Mouse (Mus musculus) hindbrain, embryonic 16.5 days (tissue): ENCODE data around the gene Trir. TPM values are rescaled to one million over a fixed set of nuclear protein-coding genes. Genes with fewer than 3 reads are reported as not detected.

Experiments
- ATAC-seq: fragments of 200-750 bp; cut with Nextera tagmentation; 2 replicates; pipeline ENCODE4 v1.8.0; 2017; ENCODE audit warnings: moderate TSS enrichment, moderate library complexity
- H3K27ac ChIP-seq: fragments of 300-500 bp; sonication (generic); 2 replicates; pipeline ENCODE4 v1.5.1; 2014; ENCODE audit warnings: low read depth, mild to moderate bottlenecking, control low read depth, low read length, moderate library complexity
- H3K27me3 ChIP-seq: fragments of 300-500 bp; sonication (generic); replicated peaks from 2 replicates; pipeline ENCODE4 v1.6.1; 2014; ENCODE audit warnings: low read length; ENCODE audit not compliant: control insufficient read depth, insufficient read depth
- H3K36me3 ChIP-seq: fragments of 300-500 bp; sonication (generic); 2 replicates; pipeline ENCODE4 v1.6.1; 2014; ENCODE audit warnings: mild to moderate bottlenecking, low read length, moderate library complexity, mixed read lengths; ENCODE audit not compliant: control insufficient read depth, insufficient read depth
- H3K4me1 ChIP-seq: fragments of 300-500 bp; sonication (generic); 2 replicates; pipeline ENCODE4 v1.6.1; 2014; ENCODE audit warnings: low read depth, low read length; ENCODE audit not compliant: control insufficient read depth, insufficient read depth
- H3K4me2 ChIP-seq: fragments of 300-500 bp; sonication (generic); 2 replicates; pipeline ENCODE4 v1.6.1; 2014; ENCODE audit warnings: mild to moderate bottlenecking, low read length, control low read depth, moderate library complexity
- H3K4me3 ChIP-seq: fragments of 300-500 bp; sonication (generic); 2 replicates; pipeline ENCODE4 v1.5.1; 2014; ENCODE audit warnings: mild to moderate bottlenecking, low read length, control low read depth, moderate library complexity
- H3K9ac ChIP-seq: fragments of 300-500 bp; sonication (generic); 2 replicates; pipeline ENCODE4 v1.6.1; 2014; ENCODE audit warnings: low read depth, mild to moderate bottlenecking, control low read depth, low read length, moderate library complexity
- H3K9me3 ChIP-seq: fragments of 300-500 bp; sonication (generic); 2 replicates; pipeline ENCODE4 v1.6.1; 2014; ENCODE audit warnings: mild to moderate bottlenecking, low read length, moderate library complexity; ENCODE audit not compliant: control insufficient read depth
- WGBS: fragments of 180-500 bp; shearing (Covaris S2); extraction: QIAGEN DNeasy Blood & Tissue Kit; methylation state at CpG from one replicate; pipeline ENCODE4 v1.1.7; 2014; 5-methylcytosine and 5-hydroxymethylcytosine counted together
- polyA plus RNA-seq: library from polyadenylated mRNA; unstranded; fragments of >200 nt; fragmentation: Nextera tagmentation; extraction: Ambion mirVana; gene quantifications from 2 replicates; pipeline ENCODE4 v1.2.1, GENCODE M21; 2015

Gene Trir
- polyA plus RNA-seq, 1 experiment from 2014 or later = 100 TPM

- Histone ChIP-seq H3K9ac (peak within 1 kb of the TSS; percentile 84), H3K27ac (peak within 1 kb of the TSS; percentile 82), H3K36me3 (no peaks in the 10 kb centered on the region), H3K27me3 (peaks cover 7% of the 10 kb centered on the region), H3K4me3 (peak within 1 kb of the TSS; percentile 59), H3K9me3 (no peaks in the 10 kb centered on the region), H3K4me2 (peak within 1 kb of the TSS; percentile 93), H3K4me1 (peaks cover 10% of the 10 kb centered on the region)
- WGBS = 0% methylated on average over 26 of the region's 28 CpGs
- peak; percentile 89 for ATAC-seq
These were observed 36.3 kb upstream of the Trir start, which contains the start of gene Hook2 for GRCm38 (mm10) chr8:84990349-84990748. Gene Hook2, plus strand, starts transcription at chr8:84990603.

GRCm38 (mm10) chr8:84990836-84991235 lies 35.8 kb upstream of the Trir start:
- peak; percentile 43 for ATAC-seq
- peak overlapping the region; percentile 93 for H3K4me2 ChIP-seq
- WGBS = 3% methylated on average over 15 of the region's 15 CpGs

GRCm38 (mm10) chr8:84994375-84994774 lies 32.2 kb upstream of the Trir start:
- Histone ChIP-seq H3K4me1 (peaks cover 9% of the 10 kb centered on the region), H3K27me3 (peaks cover 7% of the 10 kb centered on the region), H3K27ac (no peak overlapping the region), H3K36me3 (peaks cover 3% of the 10 kb centered on the region; the same call in 1 of the 2 replicates), H3K4me3 (no peak overlapping the region), H3K9ac (no peak overlapping the region), H3K4me2 (no peak overlapping the region), H3K9me3 (no peaks in the 10 kb centered on the region)
- WGBS = 96% methylated on average over 9 of the region's 9 CpGs
- ATAC-seq = no peak

More at GRCm38 (mm10) chr8:84990836-84991235, 35.8 kb upstream of the Trir start:
- H3K27me3 ChIP-seq = peaks cover 7% of the 10 kb centered on the region
- H3K9me3 ChIP-seq = no peaks in the 10 kb centered on the region
- H3K4me3 ChIP-seq = peak overlapping the region; percentile 59
- no peaks in the 10 kb centered on the region for H3K36me3 ChIP-seq
- peaks cover 7% of the 10 kb centered on the region for H3K4me1 ChIP-seq
- H3K9ac ChIP-seq = peak overlapping the region; percentile 84
- H3K27ac ChIP-seq = peak overlapping the region; percentile 68

- ATAC-seq = no peak
- Histone ChIP-seq H3K9ac (no peak overlapping the region), H3K4me3 (no peak overlapping the region), H3K4me1 (peaks cover 8% of the 10 kb centered on the region), H3K36me3 (peaks cover 3% of the 10 kb centered on the region; the same call in 1 of the 2 replicates), H3K4me2 (0 out of 2 replicates have a peak overlapping the region, but pooled peaks have one; percentile 15), H3K27ac (no peak overlapping the region), H3K27me3 (peaks cover 7% of the 10 kb centered on the region), H3K9me3 (no peaks in the 10 kb centered on the region)
- 22% methylated on average over 22 of the region's 25 CpGs for WGBS
These were observed 30.9 kb upstream of the Trir start for GRCm38 (mm10) chr8:84995680-84996079.

- peaks cover 6% of the 10 kb centered on the region for H3K36me3 ChIP-seq
- ATAC-seq = no peak
- H3K27ac ChIP-seq = no peak overlapping the region
- peaks cover 3% of the 10 kb centered on the region for H3K4me1 ChIP-seq
- H3K9me3 ChIP-seq = no peaks in the 10 kb centered on the region
- no peak overlapping the region for H3K9ac ChIP-seq
- H3K27me3 ChIP-seq = peaks cover 7% of the 10 kb centered on the region
- no peak overlapping the region for H3K4me2 ChIP-seq
- H3K4me3 ChIP-seq = no peak overlapping the region
- 82% methylated on average over 5 of the region's 5 CpGs for WGBS
These were observed 29.6 kb upstream of the Trir start for GRCm38 (mm10) chr8:84996978-84997377.

- H3K9me3 ChIP-seq = no peaks in the 10 kb centered on the region
- no peak overlapping the region for H3K27ac ChIP-seq
- WGBS = 5% methylated on average over 19 of the region's 19 CpGs
- ATAC-seq = peak; percentile 80
- H3K9ac ChIP-seq = peak overlapping the region; percentile 30
- H3K4me2 ChIP-seq = peak overlapping the region; percentile 36
- no peak overlapping the region for H3K4me3 ChIP-seq
- peaks cover 7% of the 10 kb centered on the region for H3K27me3 ChIP-seq
- H3K4me1 ChIP-seq = peaks cover 3% of the 10 kb centered on the region
- H3K36me3 ChIP-seq = peaks cover 11% of the 10 kb centered on the region
These were observed 28.9 kb upstream of the Trir start for GRCm38 (mm10) chr8:84997649-84998295.

GRCm38 (mm10) chr8:85007686-85008085 lies 18.9 kb upstream of the Trir start:
- Histone ChIP-seq H3K4me2 (no peak overlapping the region), H3K9me3 (no peaks in the 10 kb centered on the region), H3K27ac (no peak overlapping the region), H3K36me3 (peaks cover 1% of the 10 kb centered on the region; the same call in 1 of the 2 replicates), H3K9ac (no peak overlapping the region), H3K4me1 (no peaks in the 10 kb centered on the region), H3K27me3 (peaks cover 15% of the 10 kb centered on the region), H3K4me3 (no peak overlapping the region)
- ATAC-seq = no peak
- WGBS = 15% methylated on average over 25 of the region's 25 CpGs

GRCm38 (mm10) chr8:85011242-85011641 lies 15.4 kb upstream of the Trir start:
- Histone ChIP-seq H3K27me3 (peaks cover 19% of the 10 kb centered on the region), H3K27ac (no peak overlapping the region), H3K4me1 (peaks cover 4% of the 10 kb centered on the region; the same call in 1 of the 2 replicates), H3K36me3 (no peaks in the 10 kb centered on the region), H3K9ac (no peak overlapping the region), H3K4me3 (no peak overlapping the region), H3K9me3 (no peaks in the 10 kb centered on the region), H3K4me2 (peak overlapping the region; percentile 15; the same call in 1 of the 2 replicates)
- no peak for ATAC-seq
- 13% methylated on average over 28 of the region's 28 CpGs for WGBS

- ATAC-seq = peak; percentile 65
- Histone ChIP-seq H3K4me3 (peak overlapping the region; percentile 40), H3K4me1 (peaks cover 4% of the 10 kb centered on the region; the same call in 1 of the 2 replicates), H3K27ac (no peak overlapping the region), H3K36me3 (peaks cover 7% of the 10 kb centered on the region), H3K9me3 (no peaks in the 10 kb centered on the region), H3K27me3 (peaks cover 19% of the 10 kb centered on the region), H3K4me2 (peak overlapping the region; percentile 74), H3K9ac (peak overlapping the region; percentile 65)
- WGBS = 5% methylated on average over 26 of the region's 26 CpGs
These were observed 13.3 kb upstream of the Trir start for GRCm38 (mm10) chr8:85013230-85013840.
